Mouse (Mus musculus): ENCODE results near the gene Dis3. TPM values are rescaled to one million over a fixed set of nuclear protein-coding genes. Genes with fewer than 3 reads are reported as not detected.
A peak's percentile ranks its signal among the peaks of the same experiment; 100 is the strongest.

The Dis3 gene
- polyA plus RNA-seq, 1 experiment = 12.3 TPM

DNA sequence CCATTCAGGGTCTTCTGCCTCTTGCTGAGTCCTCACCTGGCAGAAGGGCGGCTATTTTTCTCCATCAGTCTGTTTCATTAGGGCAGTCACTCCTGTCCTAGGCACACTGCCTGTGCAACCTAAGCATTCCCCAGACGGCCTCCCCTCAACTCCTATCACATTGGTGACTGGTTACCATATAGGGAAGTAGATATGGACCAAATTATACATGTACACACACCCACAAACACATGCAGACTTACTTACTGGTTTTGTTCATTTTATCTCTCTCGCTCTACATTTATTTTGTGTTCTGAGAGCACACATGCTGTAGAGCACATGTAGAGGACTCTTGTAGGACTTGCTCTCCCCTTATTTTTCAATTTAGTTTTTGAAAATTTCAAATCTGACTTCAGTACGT lies 3.5 kb upstream of the Dis3 start:
- Histone ChIP-seq H3K4me2 (ENCODE audit: low read depth) (no peak overlapping the region), H3K36me3 (ENCODE audit: control insufficient read depth, insufficient read depth) (peaks cover 12% of the 10 kb centered on the region), H3K27me3 (ENCODE audit: control insufficient read depth, insufficient read depth, insufficient read length) (no peaks in the 10 kb centered on the region), H3K4me3 (no peak overlapping the region), H3ac (ENCODE audit: control insufficient read depth, insufficient read length) (no peak overlapping the region), H3K79me2 (ENCODE audit: control insufficient read depth, insufficient read depth) (peaks cover 32% of the 10 kb centered on the region)
- TF ChIP-seq MYOD1 (IDR thresholded peaks at IDR 0.05; ENCODE audit: control insufficient read depth in 1 of 3, insufficient read length in 2 of 3, low read depth in 2 of 3) = no peak
- no peak for TF ChIP-seq TCF3 (IDR thresholded peaks at IDR 0.05; ENCODE audit: insufficient read length, low read depth)
- TF ChIP-seq TCF12 (IDR thresholded peaks at IDR 0.05; ENCODE audit: insufficient read depth, poor library complexity, severe bottlenecking) = no peak
- no peak for TF ChIP-seq CEBPB (IDR thresholded peaks at IDR 0.05; ENCODE audit: insufficient read depth, poor library complexity, severe bottlenecking)
- TF ChIP-seq USF1 (IDR thresholded peaks at IDR 0.05; ENCODE audit: low read depth) = no peak
- no peak for TF ChIP-seq MYOG (IDR thresholded peaks at IDR 0.05; ENCODE audit: control insufficient read depth in 1 of 3, insufficient read depth in 1 of 3, insufficient read length in 2 of 3, low read depth in 2 of 3)
- no peak for TF ChIP-seq SRF (IDR thresholded peaks at IDR 0.05; ENCODE audit: control insufficient read depth, insufficient read length, low read depth)
- no peak for TF ChIP-seq REST (IDR thresholded peaks at IDR 0.05; ENCODE audit: insufficient read depth, insufficient read length)
- TF ChIP-seq E2F4 (IDR thresholded peaks at IDR 0.05; ENCODE audit: insufficient read depth) = no peak
- TF ChIP-seq POLR2AphosphoS2 (IDR thresholded peaks at IDR 0.05; ENCODE audit: insufficient read length, low read depth) = no peak
- TF ChIP-seq POLR2A (IDR thresholded peaks at IDR 0.05; ENCODE audit: insufficient read length, low read depth) = no peak
- TF ChIP-seq MAX (IDR thresholded peaks at IDR 0.05; ENCODE audit: low read depth) = no peak

DNA sequence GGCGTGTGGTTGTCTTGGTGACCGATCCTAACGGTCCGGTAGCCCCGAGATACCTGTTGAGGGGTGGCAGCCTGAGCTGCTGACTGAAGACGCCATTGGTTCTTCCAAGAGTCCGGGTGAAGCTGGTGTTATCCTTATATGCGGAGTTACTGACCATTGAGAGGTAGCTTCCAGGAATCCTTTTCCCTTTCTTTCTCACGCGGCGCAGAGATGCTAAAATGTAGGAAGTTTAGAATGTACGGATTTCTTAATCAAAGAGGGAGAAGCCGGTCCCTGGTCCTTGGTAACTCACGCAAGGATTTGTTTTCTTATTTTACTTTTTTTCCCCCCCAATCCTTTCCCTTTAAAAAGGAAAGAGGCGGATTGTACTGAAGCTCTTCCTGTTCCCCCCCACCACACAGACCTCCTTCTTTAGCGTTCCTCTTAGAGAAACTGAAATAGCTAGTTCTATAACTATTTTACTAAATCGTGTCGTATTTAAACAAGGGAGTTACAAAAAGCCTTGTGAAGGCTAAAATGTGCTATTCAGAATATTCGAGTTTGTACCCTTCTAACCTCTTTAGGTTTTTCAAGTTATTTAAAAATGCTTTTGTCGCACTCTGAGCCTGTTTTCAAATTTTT lies 507 bp upstream of the Dis3 start:
- H3K4me3 ChIP-seq = peak overlapping the region; percentile 49
- H3K4me2 ChIP-seq (ENCODE audit: low read depth) = peak overlapping the region; percentile 65
- H3K36me3 ChIP-seq (ENCODE audit: control insufficient read depth, insufficient read depth) = peaks cover 27% of the 10 kb centered on the region
- peak overlapping the region; percentile 95 for H3ac ChIP-seq (ENCODE audit: control insufficient read depth, insufficient read length)
- H3K27me3 ChIP-seq (ENCODE audit: control insufficient read depth, insufficient read depth, insufficient read length) = no peaks in the 10 kb centered on the region
- peaks cover 38% of the 10 kb centered on the region for H3K79me2 ChIP-seq (ENCODE audit: control insufficient read depth, insufficient read depth)
- TF ChIP-seq E2F4 (IDR thresholded peaks at IDR 0.05; ENCODE audit: insufficient read depth) = no peak
- no peak for TF ChIP-seq SRF (IDR thresholded peaks at IDR 0.05; ENCODE audit: control insufficient read depth, insufficient read length, low read depth)
- TF ChIP-seq TCF3 (IDR thresholded peaks at IDR 0.05; ENCODE audit: insufficient read length, low read depth) = no peak
- no peak for TF ChIP-seq TCF12 (IDR thresholded peaks at IDR 0.05; ENCODE audit: insufficient read depth, poor library complexity, severe bottlenecking)
- no peak for TF ChIP-seq MAX (IDR thresholded peaks at IDR 0.05; ENCODE audit: low read depth)
- no peak for TF ChIP-seq USF1 (IDR thresholded peaks at IDR 0.05; ENCODE audit: low read depth)
- no peak for TF ChIP-seq POLR2AphosphoS2 (IDR thresholded peaks at IDR 0.05; ENCODE audit: insufficient read length, low read depth)
- no peak for TF ChIP-seq MYOG (IDR thresholded peaks at IDR 0.05; ENCODE audit: control insufficient read depth in 1 of 3, insufficient read depth in 1 of 3, insufficient read length in 2 of 3, low read depth in 2 of 3)
- no peak for TF ChIP-seq POLR2A (IDR thresholded peaks at IDR 0.05; ENCODE audit: insufficient read length, low read depth)

DNA sequence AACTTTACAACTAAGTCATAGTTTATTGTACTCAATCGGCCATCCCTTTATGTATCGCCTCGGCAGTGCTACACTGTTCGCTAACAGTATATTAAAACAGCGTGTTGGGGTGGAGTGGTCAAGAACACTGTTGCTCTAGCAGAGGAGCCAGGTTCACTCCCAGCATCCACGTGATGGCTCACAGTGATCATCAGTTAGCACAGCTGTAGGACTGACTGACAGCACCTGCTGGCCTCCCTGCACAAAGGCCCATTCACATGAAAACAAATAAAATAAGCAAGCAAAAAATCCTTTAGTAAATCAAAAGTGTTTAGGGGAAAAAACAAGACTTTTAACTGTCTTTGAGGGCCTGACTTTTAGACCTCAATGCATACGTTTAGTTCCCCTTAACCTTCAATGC lies 10.6 kb downstream of the Dis3 start:
- Histone ChIP-seq H3K79me2 (ENCODE audit: control insufficient read depth, insufficient read depth) (no peaks in the 10 kb centered on the region), H3K27me3 (ENCODE audit: control insufficient read depth, insufficient read depth, insufficient read length) (no peaks in the 10 kb centered on the region), H3K4me3 (no peak overlapping the region), H3K4me2 (ENCODE audit: low read depth) (no peak overlapping the region), H3ac (ENCODE audit: control insufficient read depth, insufficient read length) (no peak overlapping the region), H3K36me3 (ENCODE audit: control insufficient read depth, insufficient read depth) (peaks cover 73% of the 10 kb centered on the region)
- TF ChIP-seq USF1 (IDR thresholded peaks at IDR 0.05; ENCODE audit: low read depth) (no peak), REST (IDR thresholded peaks at IDR 0.05; ENCODE audit: insufficient read depth, insufficient read length) (no peak), TCF3 (IDR thresholded peaks at IDR 0.05; ENCODE audit: insufficient read length, low read depth) (no peak), MYOD1 (IDR thresholded peaks at IDR 0.05; ENCODE audit: control insufficient read depth in 1 of 3, insufficient read length in 2 of 3, low read depth in 2 of 3) (peak in 2 of 3 experiments; percentile 51 to 78), SRF (IDR thresholded peaks at IDR 0.05; ENCODE audit: control insufficient read depth, insufficient read length, low read depth) (no peak), POLR2AphosphoS2 (IDR thresholded peaks at IDR 0.05; ENCODE audit: insufficient read length, low read depth) (no peak)

DNA sequence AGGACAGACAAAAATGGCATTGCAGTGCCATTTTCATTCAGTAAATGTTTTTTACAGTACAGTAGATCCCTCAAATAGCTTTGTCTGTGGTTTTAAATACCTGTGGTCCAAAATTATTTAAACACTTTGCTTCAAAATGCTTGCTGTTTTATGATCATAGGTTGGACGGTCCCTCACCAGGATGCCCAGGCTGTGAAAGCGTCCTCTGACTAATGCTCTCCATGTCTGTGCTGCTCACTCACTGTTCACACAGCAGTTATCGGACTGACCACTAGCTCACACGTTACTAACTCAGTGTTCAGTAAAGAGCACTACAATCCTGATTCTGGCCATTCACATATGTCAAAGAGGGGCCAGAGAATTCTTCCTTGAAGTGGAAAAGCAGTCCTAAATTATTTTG lies 28.4 kb downstream of the Dis3 start:
- Histone ChIP-seq H3K4me2 (ENCODE audit: low read depth) (no peak overlapping the region), H3K27me3 (ENCODE audit: control insufficient read depth, insufficient read depth, insufficient read length) (no peaks in the 10 kb centered on the region), H3ac (ENCODE audit: control insufficient read depth, insufficient read length) (no peak overlapping the region), H3K79me2 (ENCODE audit: control insufficient read depth, insufficient read depth) (no peaks in the 10 kb centered on the region), H3K4me3 (no peak overlapping the region), H3K36me3 (ENCODE audit: control insufficient read depth, insufficient read depth) (peaks cover 31% of the 10 kb centered on the region)
- TF ChIP-seq POLR2AphosphoS2 (IDR thresholded peaks at IDR 0.05; ENCODE audit: insufficient read length, low read depth) (peak; percentile 44), POLR2A (IDR thresholded peaks at IDR 0.05; ENCODE audit: insufficient read length, low read depth) (no peak)

DNA sequence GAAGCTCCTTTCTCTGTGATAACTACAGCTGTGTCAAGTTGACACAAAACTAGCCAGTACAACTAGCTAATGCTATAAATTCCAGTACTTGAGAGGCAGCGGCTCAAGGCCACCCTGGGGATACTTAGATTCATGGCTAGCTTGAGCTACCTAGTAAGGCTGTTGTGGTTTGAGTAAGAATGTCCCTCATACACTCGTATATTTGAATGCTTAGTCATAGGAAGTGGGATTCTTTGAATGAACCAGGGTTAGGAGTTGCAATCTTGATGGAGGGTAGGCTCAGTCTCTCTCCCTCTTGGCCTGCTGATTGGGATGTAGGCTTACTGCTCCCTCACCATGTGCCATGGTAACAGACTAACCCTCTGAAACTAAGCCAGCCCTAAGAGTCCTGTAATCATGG lies 36.5 kb downstream of the Dis3 start:
- no peak for TF ChIP-seq E2F4 (IDR thresholded peaks at IDR 0.05; ENCODE audit: insufficient read depth)
- TF ChIP-seq POLR2AphosphoS2 (IDR thresholded peaks at IDR 0.05; ENCODE audit: insufficient read length, low read depth) = no peak
- no peak for TF ChIP-seq USF1 (IDR thresholded peaks at IDR 0.05; ENCODE audit: low read depth)
- no peak for TF ChIP-seq MAX (IDR thresholded peaks at IDR 0.05; ENCODE audit: low read depth)
- TF ChIP-seq TCF3 (IDR thresholded peaks at IDR 0.05; ENCODE audit: insufficient read length, low read depth) = no peak
- no peak for TF ChIP-seq MYOG (IDR thresholded peaks at IDR 0.05; ENCODE audit: control insufficient read depth in 1 of 3, insufficient read depth in 1 of 3, insufficient read length in 2 of 3, low read depth in 2 of 3)
- no peak for TF ChIP-seq CEBPB (IDR thresholded peaks at IDR 0.05; ENCODE audit: insufficient read depth, poor library complexity, severe bottlenecking)
- TF ChIP-seq SRF (IDR thresholded peaks at IDR 0.05; ENCODE audit: control insufficient read depth, insufficient read length, low read depth) = no peak
- Histone ChIP-seq H3K36me3 (ENCODE audit: control insufficient read depth, insufficient read depth) (peaks cover 19% of the 10 kb centered on the region), H3K4me2 (ENCODE audit: low read depth) (no peak overlapping the region), H3K27me3 (ENCODE audit: control insufficient read depth, insufficient read depth, insufficient read length) (no peaks in the 10 kb centered on the region), H3ac (ENCODE audit: control insufficient read depth, insufficient read length) (no peak overlapping the region), H3K79me2 (ENCODE audit: control insufficient read depth, insufficient read depth) (no peaks in the 10 kb centered on the region), H3K4me3 (no peak overlapping the region)

All from myocyte (in vitro differentiated cells).